Mouse (Mus musculus): ENCODE measurements around the gene Cdk16. TPM values are rescaled to one million over a fixed set of nuclear protein-coding genes. Genes with fewer than 3 reads are reported as not detected.

Gene Cdk16
- total RNA-seq (2014; rRNA removed), result 11.7 and 12.5 TPM in 2 replicates
- 33.0 and 47.5 TPM in 2 replicates for polyA plus RNA-seq (2012; rRNA removed)

DNA sequence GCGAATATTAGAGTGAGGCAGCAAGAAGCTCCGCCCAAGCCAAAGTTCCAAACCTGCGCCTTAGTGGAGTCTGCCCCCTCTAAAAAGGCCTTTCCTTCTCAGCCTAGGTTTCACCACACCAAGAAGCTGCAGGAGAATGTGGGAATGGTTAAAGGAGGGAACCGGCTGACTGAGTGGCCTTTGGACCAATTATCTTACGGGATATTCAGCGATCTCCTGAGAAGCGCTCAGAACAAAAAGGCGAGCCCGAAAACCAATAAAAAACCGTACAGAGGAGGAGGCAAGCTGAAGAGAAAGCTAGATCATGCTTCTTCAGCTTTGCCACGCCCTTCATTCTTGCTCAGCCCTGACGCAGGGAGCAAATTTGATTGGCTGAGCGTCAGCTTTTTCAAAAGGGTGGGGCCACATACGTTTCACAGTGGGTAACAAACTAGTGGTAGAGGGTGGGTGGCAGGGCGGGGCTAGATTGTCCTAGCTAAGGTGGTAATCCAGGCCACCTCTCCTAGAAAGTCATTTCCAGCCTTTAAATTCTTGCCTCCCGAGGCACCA, at the start of gene Cdk16:
Gene Cdk16 (plus strand): TSS at position 436 of the 549 bp plus-strand sequence.
- H3K27me3 ChIP-seq (ENCODE audit: control insufficient read depth, insufficient read depth, low read length), result no peaks in the 10 kb centered on the region

DNA sequence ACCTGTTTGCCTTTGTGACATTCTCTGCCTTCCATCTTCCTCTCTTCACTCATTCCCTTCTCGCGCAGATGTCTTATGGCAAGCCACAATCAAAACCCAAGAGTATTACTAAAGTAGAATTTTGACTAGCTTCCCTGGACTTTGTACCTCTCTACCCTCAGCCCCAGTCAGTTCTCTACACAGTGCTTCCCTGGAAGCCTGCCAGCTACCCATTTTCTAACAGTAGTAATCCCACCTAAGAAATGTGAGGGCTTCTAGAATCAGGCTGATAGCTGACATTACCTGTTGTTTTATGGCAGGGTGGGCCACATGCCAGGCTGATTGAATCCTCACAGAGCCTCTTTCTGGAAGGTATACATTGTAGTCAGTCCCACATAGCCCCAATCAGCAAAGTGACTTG, 49.6 kb upstream of the Cdk16 start:
- TF ChIP-seq POLR2A (IDR thresholded peaks at IDR 0.05; ENCODE audit: extremely low read depth, insufficient read depth, low read length) (no peak), CTCF (IDR thresholded peaks at IDR 0.05; ENCODE audit: low read depth, low read length) (no peak)
- no peaks in the 10 kb centered on the region for H3K27me3 ChIP-seq (ENCODE audit: control insufficient read depth, insufficient read depth, low read length)
- no peak overlapping the region for H3K9ac ChIP-seq (ENCODE audit: low read depth, low read length)
- H3K4me3 ChIP-seq (ENCODE audit: insufficient read depth, low read depth, low read length), result no peak overlapping the region
- no peaks in the 10 kb centered on the region; the same call in 1 of the 2 replicates for H3K79me2 ChIP-seq (ENCODE audit: control insufficient read depth, insufficient read depth, low read length)
- 71% methylated on average over 2 of the region's 2 CpGs for WGBS
- H3K4me1 ChIP-seq (ENCODE audit: control insufficient read depth, insufficient read depth, low read length), result no peaks in the 10 kb centered on the region
- no peak overlapping the region for H3K27ac ChIP-seq (replicated peaks; ENCODE audit: insufficient read depth, low read depth, low read length)
- no peak for DNase-seq (ENCODE audit: extremely low read depth, low read depth, low spot score)
- H3K36me3 ChIP-seq (ENCODE audit: control insufficient read depth, insufficient read depth, low read length), result peaks cover 27% of the 10 kb centered on the region

More for the DNA sequence above, at the start of gene Cdk16:
- peak within 1 kb of the TSS; percentile 92 for H3K9ac ChIP-seq (ENCODE audit: low read depth, low read length)
- H3K4me3 ChIP-seq (ENCODE audit: insufficient read depth, low read depth, low read length), result peak within 1 kb of the TSS; percentile 83
- no peaks in the 10 kb centered on the region for H3K36me3 ChIP-seq (ENCODE audit: control insufficient read depth, insufficient read depth, low read length)
- peaks cover 3% of the 10 kb centered on the region for H3K4me1 ChIP-seq (ENCODE audit: control insufficient read depth, insufficient read depth, low read length)
- peak within 1 kb of the TSS; percentile 94 for H3K27ac ChIP-seq (replicated peaks; ENCODE audit: insufficient read depth, low read depth, low read length)
- 0% methylated on average over 16 of the region's 16 CpGs for WGBS
- TF ChIP-seq CTCF (IDR thresholded peaks at IDR 0.05; ENCODE audit: low read depth, low read length), result no peak
- DNase-seq (ENCODE audit: extremely low read depth, low read depth, low spot score), result peak; percentile 89
- peaks cover 12% of the 10 kb centered on the region; the same call in 1 of the 2 replicates for H3K79me2 ChIP-seq (ENCODE audit: control insufficient read depth, insufficient read depth, low read length)

DNA sequence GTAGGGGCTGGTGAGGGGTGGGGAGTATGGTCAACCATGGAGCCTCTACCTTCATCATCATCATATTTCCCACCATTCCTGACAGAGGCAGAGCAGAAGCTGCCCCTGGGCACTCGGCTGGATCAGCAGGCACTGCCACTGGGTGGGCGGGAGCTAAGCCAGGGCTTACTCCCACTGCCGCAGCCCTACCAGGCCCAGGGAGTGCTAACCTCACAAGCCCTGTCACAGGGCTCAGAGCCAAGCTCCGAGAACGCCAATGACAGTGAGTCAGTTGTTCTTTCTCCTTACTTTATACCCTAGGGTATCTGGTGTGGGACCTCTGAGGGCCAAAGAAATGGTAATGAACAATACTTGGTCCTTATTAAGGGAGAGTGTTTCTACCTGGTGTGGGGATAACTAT, 43.0 kb upstream of the Cdk16 start:
- 84% methylated on average over 5 of the region's 5 CpGs for WGBS
- H3K27ac ChIP-seq (replicated peaks; ENCODE audit: insufficient read depth, low read depth, low read length), result no peak overlapping the region
- DNase-seq (ENCODE audit: extremely low read depth, low read depth, low spot score), result no peak
- no peak overlapping the region for H3K4me3 ChIP-seq (ENCODE audit: insufficient read depth, low read depth, low read length)
- TF ChIP-seq POLR2A (IDR thresholded peaks at IDR 0.05; ENCODE audit: extremely low read depth, insufficient read depth, low read length), result no peak
- no peak for TF ChIP-seq CTCF (IDR thresholded peaks at IDR 0.05; ENCODE audit: low read depth, low read length)
- no peak overlapping the region for H3K9ac ChIP-seq (ENCODE audit: low read depth, low read length)
- peaks cover 21% of the 10 kb centered on the region for H3K36me3 ChIP-seq (ENCODE audit: control insufficient read depth, insufficient read depth, low read length)
- H3K4me1 ChIP-seq (ENCODE audit: control insufficient read depth, insufficient read depth, low read length), result no peaks in the 10 kb centered on the region
- no peaks in the 10 kb centered on the region for H3K79me2 ChIP-seq (ENCODE audit: control insufficient read depth, insufficient read depth, low read length)
- no peaks in the 10 kb centered on the region for H3K27me3 ChIP-seq (ENCODE audit: control insufficient read depth, insufficient read depth, low read length)

- no peaks in the 10 kb centered on the region for H3K27me3 ChIP-seq (ENCODE audit: control insufficient read depth, insufficient read depth, low read length)
- WGBS, result 22% methylated on average over 5 of the region's 5 CpGs
- H3K27ac ChIP-seq (replicated peaks; ENCODE audit: insufficient read depth, low read depth, low read length), result no peak overlapping the region
- DNase-seq (ENCODE audit: extremely low read depth, low read depth, low spot score), result no peak
- TF ChIP-seq CTCF (IDR thresholded peaks at IDR 0.05; ENCODE audit: low read depth, low read length) (no peak), POLR2A (IDR thresholded peaks at IDR 0.05; ENCODE audit: extremely low read depth, insufficient read depth, low read length) (no peak)
- no peak overlapping the region for H3K4me3 ChIP-seq (ENCODE audit: insufficient read depth, low read depth, low read length)
- H3K4me1 ChIP-seq (ENCODE audit: control insufficient read depth, insufficient read depth, low read length), result no peaks in the 10 kb centered on the region
- no peaks in the 10 kb centered on the region for H3K79me2 ChIP-seq (ENCODE audit: control insufficient read depth, insufficient read depth, low read length)
- no peaks in the 10 kb centered on the region for H3K36me3 ChIP-seq (ENCODE audit: control insufficient read depth, insufficient read depth, low read length)
- no peak overlapping the region for H3K9ac ChIP-seq (ENCODE audit: low read depth, low read length)
Observed at GRCm38 (mm10) chrX:20657593-20657992, 30.2 kb upstream of the Cdk16 start.

DNA sequence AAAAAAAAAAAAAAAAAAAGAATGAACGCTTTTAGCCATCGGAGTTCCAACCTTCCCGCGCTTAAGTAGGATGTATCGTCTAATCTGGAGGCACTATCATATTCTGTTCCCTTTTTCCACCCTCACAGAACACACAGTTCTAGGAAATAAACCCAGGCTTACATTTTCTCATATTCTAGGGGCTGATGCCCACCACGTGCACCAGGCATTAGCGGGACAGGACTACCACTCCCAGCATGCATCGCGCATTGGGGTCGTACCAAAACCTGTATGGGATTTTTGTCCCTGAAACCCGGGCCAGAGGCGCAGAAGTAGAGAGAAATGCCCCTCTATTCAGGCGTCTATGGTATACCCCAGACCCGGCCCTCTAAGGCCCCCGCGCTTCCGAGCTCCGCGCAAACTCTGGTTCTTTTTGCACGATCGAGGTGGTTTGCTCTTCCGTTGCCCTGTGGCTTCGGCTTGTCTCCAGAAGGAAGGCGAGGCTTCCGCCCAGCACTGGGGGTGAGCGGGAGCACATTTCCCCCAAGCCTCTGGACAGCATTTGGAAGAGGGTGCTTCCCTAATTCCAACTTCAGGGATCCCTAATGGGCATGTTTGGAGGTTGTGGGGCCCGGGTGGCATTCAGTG, 29.6 kb upstream of the Cdk16 start, which contains the start of gene Uba1:
Gene Uba1 (plus strand): TSS at position 301 of the 627 bp plus-strand sequence.
- under 1% methylated on average over 27 of the region's 27 CpGs for WGBS
- no peak for TF ChIP-seq CTCF (IDR thresholded peaks at IDR 0.05; ENCODE audit: low read depth, low read length)
- TF ChIP-seq POLR2A (IDR thresholded peaks at IDR 0.05; ENCODE audit: extremely low read depth, insufficient read depth, low read length), result 0 out of 2 replicates have a peak, but pooled peaks have one; percentile 24
- H3K27ac ChIP-seq (replicated peaks; ENCODE audit: insufficient read depth, low read depth, low read length), result peak within 1 kb of the TSS; percentile 20; the same call in 1 of the 2 replicates

More for the DNA sequence above, 29.6 kb upstream of the Cdk16 start, which contains the start of gene Uba1:
- peaks cover 4% of the 10 kb centered on the region; the same call in 1 of the 2 replicates for H3K79me2 ChIP-seq (ENCODE audit: control insufficient read depth, insufficient read depth, low read length)
- peak within 1 kb of the TSS; percentile 69 for H3K4me3 ChIP-seq (ENCODE audit: insufficient read depth, low read depth, low read length)
- H3K4me1 ChIP-seq (ENCODE audit: control insufficient read depth, insufficient read depth, low read length), result no peaks in the 10 kb centered on the region
- peak within 1 kb of the TSS; percentile 43 for H3K9ac ChIP-seq (ENCODE audit: low read depth, low read length)
- no peaks in the 10 kb centered on the region for H3K27me3 ChIP-seq (ENCODE audit: control insufficient read depth, insufficient read depth, low read length)
- peak; percentile 70 for DNase-seq (ENCODE audit: extremely low read depth, low read depth, low spot score)
- H3K36me3 ChIP-seq (ENCODE audit: control insufficient read depth, insufficient read depth, low read length), result no peaks in the 10 kb centered on the region
